Mouse (Mus musculus) heart, embryonic 12.5 days (tissue): ENCODE measurements around the gene Kcnj3. TPM values are rescaled to one million over a fixed set of nuclear protein-coding genes. Genes with fewer than 3 reads are reported as not detected.

Experiments used
- ATAC-seq: fragments of 200-750 bp; cut with Nextera tagmentation; 2 replicates; pipeline ENCODE4 v1.8.0; 2017; ENCODE audit warnings: moderate TSS enrichment, moderate library complexity; ENCODE audit not compliant: insufficient number of reproducible peaks, low FRiP score
- H3K27ac ChIP-seq: fragments of 300-500 bp; sonication (generic); 2 replicates; pipeline ENCODE4 v1.5.1; 2016; ENCODE audit warnings: mild to moderate bottlenecking, moderate library complexity; ENCODE audit not compliant: poor library complexity, severe bottlenecking
- H3K27me3 ChIP-seq: fragments of 300-500 bp; sonication (generic); replicated peaks from 2 replicates; pipeline ENCODE4 v1.6.1; 2016; ENCODE audit warnings: mild to moderate bottlenecking, moderate library complexity
- H3K36me3 ChIP-seq: fragments of 300-500 bp; sonication (generic); 2 replicates; pipeline ENCODE4 v1.6.1; 2016; ENCODE audit warnings: mild to moderate bottlenecking, moderate library complexity
- H3K4me1 ChIP-seq: fragments of 300-500 bp; sonication (generic); replicated peaks from 2 replicates; pipeline ENCODE4 v1.6.1; 2016; ENCODE audit warnings: mild to moderate bottlenecking
- H3K4me2 ChIP-seq: fragments of 300-500 bp; sonication (generic); 2 replicates; pipeline ENCODE4 v1.6.1; 2016; ENCODE audit warnings: mild to moderate bottlenecking, moderate library complexity
- H3K4me3 ChIP-seq: fragments of 300-500 bp; sonication (generic); 2 replicates; pipeline ENCODE4 v1.5.1; 2016; ENCODE audit warnings: mild to moderate bottlenecking
- H3K9ac ChIP-seq: fragments of 300-500 bp; sonication (generic); 2 replicates; pipeline ENCODE4 v1.6.1; 2016; ENCODE audit warnings: mild to moderate bottlenecking, moderate library complexity
- H3K9me3 ChIP-seq: fragments of 300-500 bp; sonication (generic); replicated peaks from 2 replicates; pipeline ENCODE4 v1.6.1; 2016; ENCODE audit warnings: mild to moderate bottlenecking, moderate library complexity
- WGBS: fragments of 180-500 bp; shearing (Covaris S2); methylation state at CpG from one replicate; pipeline ENCODE4 v1.1.7; 2016; 5-methylcytosine and 5-hydroxymethylcytosine counted together
- polyA plus RNA-seq: library from polyadenylated mRNA; unstranded; fragments of >200 nt; fragmentation: Nextera tagmentation; extraction: Ambion mirVana; gene quantifications from 2 replicates; pipeline ENCODE4 v1.2.1, GENCODE M21; 2016

Gene Kcnj3
- polyA plus RNA-seq, 1 experiment from 2014 or later: 7.0 TPM

- Histone ChIP-seq H3K36me3 (no peaks in the 10 kb centered on the region), H3K27me3 (no peaks in the 10 kb centered on the region), H3K4me3 (no peak overlapping the region), H3K9ac (no peak overlapping the region), H3K9me3 (no peaks in the 10 kb centered on the region), H3K4me2 (no peak overlapping the region), H3K4me1 (no peaks in the 10 kb centered on the region), H3K27ac (no peak overlapping the region)
- no peak for ATAC-seq
Measured at GRCm38 (mm10) chr2:55517297-55517696, 81.5 kb downstream of the Kcnj3 start.

- Histone ChIP-seq H3K9ac (no peak overlapping the region), H3K27me3 (no peaks in the 10 kb centered on the region), H3K9me3 (no peaks in the 10 kb centered on the region), H3K4me2 (no peak overlapping the region), H3K4me3 (no peak overlapping the region), H3K4me1 (no peaks in the 10 kb centered on the region), H3K27ac (no peak overlapping the region), H3K36me3 (no peaks in the 10 kb centered on the region)
- 77% methylated on average over 8 of the region's 8 CpGs for WGBS
- ATAC-seq: no peak
Measured at GRCm38 (mm10) chr2:55532738-55533491, 97.1 kb downstream of the Kcnj3 start.

- 56% methylated on average over 2 of the region's 2 CpGs for WGBS
- H3K27ac ChIP-seq: no peak overlapping the region
- H3K4me3 ChIP-seq: no peak overlapping the region
- no peak overlapping the region for H3K9ac ChIP-seq
- no peak overlapping the region for H3K4me2 ChIP-seq
- H3K4me1 ChIP-seq: no peaks in the 10 kb centered on the region
- H3K27me3 ChIP-seq: no peaks in the 10 kb centered on the region
- no peak for ATAC-seq
- H3K36me3 ChIP-seq: no peaks in the 10 kb centered on the region
- H3K9me3 ChIP-seq: no peaks in the 10 kb centered on the region
Measured at GRCm38 (mm10) chr2:55534946-55535345, 99.2 kb downstream of the Kcnj3 start.

- H3K4me3 ChIP-seq: no peak overlapping the region
- 71% methylated on average over 1 of the region's 1 CpGs for WGBS
- no peak for ATAC-seq
- no peak overlapping the region for H3K27ac ChIP-seq
- H3K4me2 ChIP-seq: no peak overlapping the region
- H3K27me3 ChIP-seq: no peaks in the 10 kb centered on the region
- H3K4me1 ChIP-seq: no peaks in the 10 kb centered on the region
- H3K36me3 ChIP-seq: no peaks in the 10 kb centered on the region
- no peak overlapping the region for H3K9ac ChIP-seq
- no peaks in the 10 kb centered on the region for H3K9me3 ChIP-seq
Measured at GRCm38 (mm10) chr2:55535482-55535881, 99.7 kb downstream of the Kcnj3 start.

GRCm38 (mm10) chr2:55547612-55548011 lies 111.8 kb downstream of the Kcnj3 start:
- H3K4me1 ChIP-seq: no peaks in the 10 kb centered on the region
- H3K9ac ChIP-seq: no peak overlapping the region
- H3K4me3 ChIP-seq: no peak overlapping the region
- no peaks in the 10 kb centered on the region for H3K9me3 ChIP-seq
- H3K27me3 ChIP-seq: no peaks in the 10 kb centered on the region
- ATAC-seq: no peak
- no peaks in the 10 kb centered on the region for H3K36me3 ChIP-seq
- H3K4me2 ChIP-seq: no peak overlapping the region
- no peak overlapping the region for H3K27ac ChIP-seq

GRCm38 (mm10) chr2:55558368-55558985 lies 122.7 kb downstream of the Kcnj3 start:
- no peak overlapping the region for H3K9ac ChIP-seq
- no peak for ATAC-seq
- no peaks in the 10 kb centered on the region for H3K4me1 ChIP-seq
- no peak overlapping the region for H3K4me3 ChIP-seq
- H3K9me3 ChIP-seq: no peaks in the 10 kb centered on the region
- H3K27ac ChIP-seq: no peak overlapping the region
- 71% methylated on average over 4 of the region's 4 CpGs for WGBS
- H3K36me3 ChIP-seq: no peaks in the 10 kb centered on the region
- no peak overlapping the region for H3K4me2 ChIP-seq
- no peaks in the 10 kb centered on the region for H3K27me3 ChIP-seq

- H3K4me2 ChIP-seq: no peak overlapping the region
- H3K36me3 ChIP-seq: no peaks in the 10 kb centered on the region
- no peaks in the 10 kb centered on the region for H3K27me3 ChIP-seq
- 83% methylated on average over 7 of the region's 7 CpGs for WGBS
- H3K4me3 ChIP-seq: no peak overlapping the region
- no peaks in the 10 kb centered on the region for H3K4me1 ChIP-seq
- no peaks in the 10 kb centered on the region for H3K9me3 ChIP-seq
- H3K27ac ChIP-seq: no peak overlapping the region
- no peak for ATAC-seq
- H3K9ac ChIP-seq: no peak overlapping the region
Measured at GRCm38 (mm10) chr2:55569291-55569690, 133.5 kb downstream of the Kcnj3 start.

- no peak for ATAC-seq
- no peaks in the 10 kb centered on the region for H3K4me1 ChIP-seq
Measured at GRCm38 (mm10) chr2:55571425-55571824, 135.7 kb downstream of the Kcnj3 start.

GRCm38 (mm10) chr2:55580286-55580685 lies 144.5 kb downstream of the Kcnj3 start:
- Histone ChIP-seq H3K4me2 (no peak overlapping the region), H3K36me3 (no peaks in the 10 kb centered on the region), H3K9me3 (no peaks in the 10 kb centered on the region), H3K4me1 (no peaks in the 10 kb centered on the region), H3K27ac (no peak overlapping the region), H3K27me3 (no peaks in the 10 kb centered on the region), H3K4me3 (no peak overlapping the region), H3K9ac (no peak overlapping the region)
- ATAC-seq: no peak
- WGBS: 70% methylated on average over 2 of the region's 2 CpGs

More at GRCm38 (mm10) chr2:55571425-55571824, 135.7 kb downstream of the Kcnj3 start:
- H3K4me2 ChIP-seq: no peak overlapping the region
- H3K36me3 ChIP-seq: no peaks in the 10 kb centered on the region
- no peak overlapping the region for H3K9ac ChIP-seq
- no peak overlapping the region for H3K27ac ChIP-seq
- H3K9me3 ChIP-seq: no peaks in the 10 kb centered on the region
- 70% methylated on average over 3 of the region's 3 CpGs for WGBS
- no peaks in the 10 kb centered on the region for H3K27me3 ChIP-seq
- no peak overlapping the region for H3K4me3 ChIP-seq

GRCm38 (mm10) chr2:55591226-55591988 lies 155.6 kb downstream of the Kcnj3 start:
- ATAC-seq: no peak
- H3K36me3 ChIP-seq: no peaks in the 10 kb centered on the region
- H3K27me3 ChIP-seq: no peaks in the 10 kb centered on the region
- no peaks in the 10 kb centered on the region for H3K9me3 ChIP-seq
- 73% methylated on average over 3 of the region's 3 CpGs for WGBS
- H3K27ac ChIP-seq: no peak overlapping the region
- H3K9ac ChIP-seq: no peak overlapping the region
- no peak overlapping the region for H3K4me2 ChIP-seq
- no peaks in the 10 kb centered on the region for H3K4me1 ChIP-seq
- no peak overlapping the region for H3K4me3 ChIP-seq
